Mouse (Mus musculus) kidney, embryonic 16.5 days (tissue): ENCODE measurements at regions not wholly inside any gene's neighbourhood (a gene's known extent, or its start where the extent isn't known, plus 50 kb on each side); places are given as distances from the start of the nearest gene placed in this dataset.
A peak's percentile ranks its signal among the peaks of the same experiment; 100 is the strongest.

Experiments
- ATAC-seq: fragments of 200-750 bp; cut with Nextera tagmentation; 2 replicates; pipeline ENCODE4 v1.8.0; 2017; ENCODE audit warnings: moderate TSS enrichment; ENCODE audit not compliant: low FRiP score, low TSS enrichment
- H3K27ac ChIP-seq: fragments of 300-500 bp; sonication (generic); 2 replicates; pipeline ENCODE4 v1.5.1; 2014; ENCODE audit warnings: low read length
- H3K27me3 ChIP-seq: fragments of 300-500 bp; sonication (generic); 2 replicates; pipeline ENCODE4 v1.6.1; 2014; ENCODE audit warnings: low read length, control low read depth, mixed read lengths; ENCODE audit not compliant: insufficient read depth
- H3K36me3 ChIP-seq: fragments of 300-500 bp; sonication (generic); 2 replicates; pipeline ENCODE4 v1.6.1; 2014; ENCODE audit warnings: low read length, control low read depth, mixed read lengths; ENCODE audit not compliant: insufficient read depth
- H3K4me1 ChIP-seq: fragments of 300-500 bp; sonication (generic); 2 replicates; pipeline ENCODE4 v1.6.1; 2014; ENCODE audit warnings: low read length, control low read depth, mixed read lengths; ENCODE audit not compliant: insufficient read depth
- H3K4me2 ChIP-seq: fragments of 300-500 bp; sonication (generic); replicated peaks from 2 replicates; pipeline ENCODE4 v1.6.1; 2014; ENCODE audit warnings: low read depth, low read length
- H3K4me3 ChIP-seq: fragments of 300-500 bp; sonication (generic); 2 replicates; pipeline ENCODE4 v1.5.1; 2014; ENCODE audit warnings: mild to moderate bottlenecking, low read length
- H3K9ac ChIP-seq: fragments of 300-500 bp; sonication (generic); replicated peaks from 2 replicates; pipeline ENCODE4 v1.6.1; 2014; ENCODE audit warnings: low read length
- H3K9me3 ChIP-seq: fragments of 300-500 bp; sonication (generic); 2 replicates; pipeline ENCODE4 v1.6.1; 2016; ENCODE audit warnings: low read length, control low read depth
- WGBS: fragments of 180-500 bp; shearing (Covaris S2); extraction: QIAGEN DNeasy Blood & Tissue Kit; methylation state at CpG from one replicate; pipeline ENCODE4 v1.1.7; 2014; 5-methylcytosine and 5-hydroxymethylcytosine counted together

DNA sequence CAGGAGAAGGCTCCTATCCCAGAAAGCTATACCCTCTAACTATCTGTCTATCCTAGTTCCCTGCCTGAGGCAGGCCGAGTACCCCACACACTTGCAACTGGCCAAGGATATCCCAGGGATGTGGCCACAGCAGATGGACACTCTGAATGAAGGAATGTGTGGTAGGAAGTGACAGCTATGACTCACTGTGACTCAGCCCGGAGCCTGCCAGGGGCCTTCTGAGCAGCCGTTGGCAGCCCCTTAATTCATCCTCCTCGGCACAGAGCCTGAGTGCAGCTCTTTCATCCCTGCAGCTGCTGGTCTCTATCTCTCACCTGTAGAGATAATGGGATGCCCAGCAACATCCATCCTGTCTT lies 101.4 kb downstream of the 1810010D01Rik start:
- ATAC-seq = no peak
- no peak overlapping the region for H3K4me3 ChIP-seq
- H3K4me1 ChIP-seq = peaks cover 24% of the 10 kb centered on the region
- no peak overlapping the region for H3K9ac ChIP-seq
- no peaks in the 10 kb centered on the region for H3K27me3 ChIP-seq
- no peak overlapping the region for H3K4me2 ChIP-seq
- H3K9me3 ChIP-seq = no peaks in the 10 kb centered on the region
- H3K27ac ChIP-seq = no peak overlapping the region
- WGBS = 36% methylated on average over 4 of the region's 4 CpGs
- no peaks in the 10 kb centered on the region for H3K36me3 ChIP-seq

DNA sequence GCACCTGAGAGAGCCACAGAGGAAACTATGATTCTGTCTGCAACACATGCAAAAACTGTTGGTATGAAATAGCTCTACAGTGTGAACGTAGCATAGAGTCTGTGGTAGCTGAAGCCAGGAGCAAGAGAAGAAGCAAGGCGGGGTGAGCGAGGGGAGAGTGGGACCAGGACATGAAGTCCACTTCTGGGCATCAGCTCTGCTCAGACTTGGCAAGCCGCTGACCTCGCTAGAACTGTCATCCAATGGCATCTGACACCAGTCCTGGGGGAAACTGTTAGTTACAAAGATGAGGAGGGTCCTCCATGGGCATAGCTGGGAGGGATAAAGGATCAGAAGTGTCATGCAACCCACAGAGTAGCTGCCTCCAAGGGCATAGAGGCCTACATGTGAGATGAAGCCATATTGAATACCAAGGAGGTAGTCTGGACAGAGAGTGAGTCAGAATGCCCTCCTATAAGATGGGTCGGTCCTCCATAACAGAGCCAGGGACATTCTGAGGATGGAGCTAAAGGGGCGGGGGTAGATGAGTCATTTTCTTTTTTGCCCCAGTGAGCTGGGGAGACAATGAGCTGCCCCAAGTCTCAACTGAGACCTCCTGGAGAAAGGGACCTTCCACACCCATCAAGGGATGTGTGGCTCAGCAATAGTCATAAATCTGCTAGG lies 102.0 kb downstream of the 1810010D01Rik start:
- H3K27me3 ChIP-seq = no peaks in the 10 kb centered on the region
- H3K9ac ChIP-seq = no peak overlapping the region
- H3K27ac ChIP-seq = no peak overlapping the region
- H3K4me2 ChIP-seq = no peak overlapping the region
- H3K9me3 ChIP-seq = no peaks in the 10 kb centered on the region
- H3K4me3 ChIP-seq = no peak overlapping the region
- H3K4me1 ChIP-seq = peaks cover 19% of the 10 kb centered on the region
- no peak for ATAC-seq
- H3K36me3 ChIP-seq = no peaks in the 10 kb centered on the region
- WGBS = 90% methylated on average over 7 of the region's 7 CpGs

- no peak overlapping the region for H3K4me3 ChIP-seq
- no peaks in the 10 kb centered on the region for H3K27me3 ChIP-seq
- no peak overlapping the region for H3K27ac ChIP-seq
- H3K9me3 ChIP-seq = no peaks in the 10 kb centered on the region
- no peak for ATAC-seq
- no peak overlapping the region for H3K4me2 ChIP-seq
- H3K9ac ChIP-seq = no peak overlapping the region
- 72% methylated on average over 5 of the region's 5 CpGs for WGBS
- no peaks in the 10 kb centered on the region for H3K36me3 ChIP-seq
- 0 out of 2 replicates have a peak, but pooled peaks cover 4% of the 10 kb centered on the region for H3K4me1 ChIP-seq
Measured at GRCm38 (mm10) chr7:145102692-145103091, 105.2 kb downstream of the 1810010D01Rik start.

DNA sequence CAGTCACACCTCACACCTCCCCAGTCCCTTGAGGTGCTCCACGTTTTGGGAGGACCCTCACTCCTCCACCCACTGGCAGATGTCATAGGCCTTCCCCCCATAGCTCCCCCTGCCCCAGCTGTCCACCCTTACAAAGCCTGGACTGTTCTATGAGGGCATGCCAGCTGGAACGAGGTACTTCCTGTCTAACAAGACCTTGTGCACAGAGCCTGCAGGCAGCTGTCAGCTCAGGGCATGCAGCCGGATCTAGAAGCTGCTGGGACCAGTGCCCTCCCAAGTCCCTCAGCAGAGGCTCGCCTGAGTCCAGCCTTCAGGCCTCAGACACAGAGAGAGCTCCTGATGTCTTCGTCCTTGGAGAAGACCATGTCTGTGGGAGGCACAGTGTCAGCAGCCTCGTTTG lies 105.7 kb downstream of the 1810010D01Rik start:
- WGBS = 30% methylated on average over 6 of the region's 6 CpGs
- H3K9me3 ChIP-seq = no peaks in the 10 kb centered on the region
- 0 out of 2 replicates have a peak, but pooled peaks cover 4% of the 10 kb centered on the region for H3K4me1 ChIP-seq
- ATAC-seq = peak; percentile 47; the same call in 1 of the 2 replicates
- no peaks in the 10 kb centered on the region for H3K27me3 ChIP-seq
- H3K36me3 ChIP-seq = no peaks in the 10 kb centered on the region
- H3K27ac ChIP-seq = no peak overlapping the region
- no peak overlapping the region for H3K9ac ChIP-seq
- H3K4me2 ChIP-seq = no peak overlapping the region
- no peak overlapping the region for H3K4me3 ChIP-seq

DNA sequence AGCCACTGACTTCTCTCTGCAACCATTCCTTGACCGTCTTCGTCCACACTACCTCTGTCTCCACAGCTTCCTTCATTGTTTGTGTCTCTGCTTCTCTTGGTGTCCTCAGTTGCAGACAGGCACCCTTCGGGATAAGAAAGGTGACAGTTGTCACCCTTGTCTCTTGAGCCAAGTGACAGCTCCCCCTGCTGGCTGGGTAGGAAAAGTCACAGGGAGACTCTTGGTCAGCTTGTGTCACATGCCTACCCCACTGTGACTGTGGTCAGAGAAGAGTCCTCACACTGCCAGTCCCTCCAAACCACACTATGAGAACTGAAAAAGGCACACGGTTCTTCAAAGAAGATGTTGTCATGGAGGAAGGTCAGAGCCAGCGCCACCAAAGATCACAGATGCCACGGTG lies 109.6 kb downstream of the 1810010D01Rik start:
- Histone ChIP-seq H3K4me1 (0 out of 2 replicates have a peak, but pooled peaks cover 4% of the 10 kb centered on the region), H3K27ac (no peak overlapping the region), H3K9ac (no peak overlapping the region), H3K9me3 (no peaks in the 10 kb centered on the region), H3K4me2 (no peak overlapping the region), H3K27me3 (no peaks in the 10 kb centered on the region), H3K36me3 (no peaks in the 10 kb centered on the region), H3K4me3 (no peak overlapping the region)
- no peak for ATAC-seq
- 98% methylated on average over 6 of the region's 6 CpGs for WGBS

DNA sequence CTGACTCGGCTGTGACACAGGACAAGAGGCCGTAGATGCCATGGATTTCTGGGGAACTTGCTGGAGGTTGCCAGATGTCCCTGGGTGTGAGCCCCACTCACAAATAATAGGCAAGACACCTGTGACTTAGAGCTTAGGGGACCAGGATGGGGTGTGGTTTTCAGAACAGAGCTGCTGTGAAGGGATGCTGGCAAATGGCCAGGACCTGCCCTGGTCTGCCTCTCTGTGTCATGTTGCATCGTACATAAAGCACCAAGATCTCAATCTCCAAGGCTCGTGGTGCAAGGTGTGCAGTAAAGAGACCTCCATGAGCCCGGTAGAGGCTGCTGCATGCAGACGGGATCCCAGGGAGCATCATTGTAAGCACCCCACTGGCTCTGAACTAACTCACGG lies 113.8 kb downstream of the 1810010D01Rik start:
- Histone ChIP-seq H3K4me1 (no peaks in the 10 kb centered on the region), H3K9me3 (no peaks in the 10 kb centered on the region), H3K27me3 (no peaks in the 10 kb centered on the region), H3K9ac (no peak overlapping the region), H3K4me3 (no peak overlapping the region), H3K36me3 (no peaks in the 10 kb centered on the region), H3K4me2 (no peak overlapping the region), H3K27ac (no peak overlapping the region)
- no peak for ATAC-seq
- WGBS = 69% methylated on average over 7 of the region's 7 CpGs

- no peak for ATAC-seq
- no peaks in the 10 kb centered on the region for H3K9me3 ChIP-seq
- H3K4me2 ChIP-seq = no peak overlapping the region
- 77% methylated on average over 3 of the region's 3 CpGs for WGBS
- no peaks in the 10 kb centered on the region for H3K27me3 ChIP-seq
- no peak overlapping the region for H3K27ac ChIP-seq
- no peaks in the 10 kb centered on the region for H3K36me3 ChIP-seq
- H3K9ac ChIP-seq = no peak overlapping the region
- no peak overlapping the region for H3K4me3 ChIP-seq
- H3K4me1 ChIP-seq = no peaks in the 10 kb centered on the region
Measured at GRCm38 (mm10) chr7:145093417-145094133, 114.3 kb downstream of the 1810010D01Rik start.

DNA sequence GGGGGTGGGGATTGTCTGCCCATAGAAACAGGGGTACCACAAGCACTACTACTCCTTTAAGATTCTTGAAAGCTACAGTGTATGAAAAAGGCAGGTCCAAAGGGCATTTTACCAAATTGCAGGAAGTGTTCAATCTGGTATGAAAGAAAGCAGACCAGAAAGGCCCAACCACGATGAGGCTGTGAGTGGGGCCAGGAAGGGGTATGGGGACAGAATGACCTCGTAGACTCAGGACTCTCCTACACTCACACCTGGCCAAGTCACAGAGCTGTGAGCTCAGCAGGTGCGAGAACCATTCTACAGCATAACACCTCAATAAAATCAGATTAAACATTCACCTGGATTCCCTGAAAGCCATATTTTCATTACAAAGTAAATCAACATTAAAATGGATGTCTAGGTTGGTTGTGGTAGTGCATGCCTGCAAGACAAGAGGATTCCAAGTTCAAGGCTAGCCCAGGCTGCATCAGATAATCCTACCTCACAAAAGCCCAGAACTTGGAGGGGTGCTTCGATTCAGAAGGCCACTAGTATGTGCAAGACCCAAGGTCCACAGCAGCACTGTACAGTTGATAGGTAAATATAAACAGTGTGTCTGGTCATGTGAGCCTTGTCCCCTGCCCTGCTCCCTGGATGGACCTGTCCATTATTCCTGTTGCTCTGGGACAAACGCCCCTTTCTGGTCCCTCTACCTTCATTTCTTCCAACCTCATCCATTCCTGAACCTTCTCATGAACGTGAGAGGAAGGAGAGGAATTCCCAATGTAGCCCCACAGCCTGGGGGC lies 115.3 kb downstream of the 1810010D01Rik start:
- Histone ChIP-seq H3K4me3 (no peak overlapping the region), H3K27me3 (no peaks in the 10 kb centered on the region), H3K9me3 (no peaks in the 10 kb centered on the region), H3K36me3 (no peaks in the 10 kb centered on the region), H3K4me2 (no peak overlapping the region), H3K27ac (no peak overlapping the region), H3K9ac (no peak overlapping the region), H3K4me1 (no peaks in the 10 kb centered on the region)
- ATAC-seq = no peak
- 70% methylated on average over 6 of the region's 6 CpGs for WGBS

GRCm38 (mm10) chr7:145090849-145091248 lies 117.1 kb downstream of the 1810010D01Rik start:
- Histone ChIP-seq H3K4me3 (no peak overlapping the region), H3K4me1 (no peaks in the 10 kb centered on the region), H3K9ac (no peak overlapping the region), H3K36me3 (no peaks in the 10 kb centered on the region), H3K27ac (no peak overlapping the region), H3K9me3 (no peaks in the 10 kb centered on the region), H3K4me2 (no peak overlapping the region), H3K27me3 (no peaks in the 10 kb centered on the region)
- no peak for ATAC-seq
- 92% methylated on average over 4 of the region's 4 CpGs for WGBS

DNA sequence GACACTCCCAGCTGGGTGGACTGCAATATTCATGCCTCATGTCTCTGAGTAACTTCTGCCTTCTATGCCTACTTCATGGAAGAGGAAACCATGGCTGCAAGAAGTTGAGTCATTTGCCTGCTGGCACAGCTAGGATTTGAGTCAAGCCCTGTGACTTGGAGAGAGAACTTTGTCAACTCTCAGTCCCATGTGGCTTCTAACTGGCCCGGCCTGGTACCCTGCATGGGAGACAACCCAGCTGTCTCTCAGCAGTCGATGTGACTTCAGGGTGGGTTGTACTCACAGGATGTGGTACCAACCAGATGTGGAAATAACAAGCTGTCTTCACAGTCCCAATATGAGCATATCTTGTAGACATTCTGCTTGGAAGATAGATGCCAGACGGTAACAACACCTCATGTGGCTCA lies 118.6 kb downstream of the 1810010D01Rik start:
- no peak for ATAC-seq
- H3K27ac ChIP-seq = no peak overlapping the region
- no peaks in the 10 kb centered on the region for H3K27me3 ChIP-seq
- H3K36me3 ChIP-seq = no peaks in the 10 kb centered on the region
- WGBS = 78% methylated on average over 3 of the region's 3 CpGs
- H3K9me3 ChIP-seq = no peaks in the 10 kb centered on the region; the same call in 1 of the 2 replicates
- no peak overlapping the region for H3K4me2 ChIP-seq
- no peaks in the 10 kb centered on the region for H3K4me1 ChIP-seq
- H3K9ac ChIP-seq = no peak overlapping the region
- no peak overlapping the region for H3K4me3 ChIP-seq
